Mouse (Mus musculus) gastrocnemius, adult 18-20 months (tissue): ENCODE measurements at regions not wholly inside any gene's neighbourhood (a gene's known extent, or its start where the extent isn't known, plus 50 kb on each side); places are given as distances from the start of the nearest gene placed in this dataset.

Experiments
- DNase-seq: peaks from one replicate; pipeline ENCODE4 v3.0.0; 2021; ENCODE audit warnings: low spot score

- DNase-seq: no peak
Observed at GRCm38 (mm10) chr6:6291781-6292180, 74.8 kb upstream of the Slc25a13 start.

GRCm38 (mm10) chr6:6290427-6290826 lies 73.5 kb upstream of the Slc25a13 start:
- DNase-seq: no peak

- DNase-seq: peak; percentile 24
Observed at GRCm38 (mm10) chr6:6289806-6290205, 72.8 kb upstream of the Slc25a13 start.

GRCm38 (mm10) chr6:6280812-6281568 lies 64.0 kb upstream of the Slc25a13 start:
- peak; percentile 4 for DNase-seq

GRCm38 (mm10) chr6:6279646-6280045 lies 62.7 kb upstream of the Slc25a13 start:
- no peak for DNase-seq

- no peak for DNase-seq
Observed at GRCm38 (mm10) chr6:6270545-6270944, 53.6 kb upstream of the Slc25a13 start.
